Mouse (Mus musculus) B cell, adult 62 days (primary cell): ENCODE results near the gene Mtnr1a. TPM values are rescaled to one million over a fixed set of nuclear protein-coding genes. Genes with fewer than 3 reads are reported as not detected.

ENCODE experiments used
- total RNA-seq: library from RNA; stranded (reverse); gene quantifications from 4 replicates; pipeline ENCODE4 v1.2.4, GENCODE M21; 2023

Mtnr1a gene
- total RNA-seq, result not detected in 4 replicates

GRCm38 (mm10) chr8:45068759-45069386, at the start of gene Mtnr1a:
Mtnr1a (plus strand) TSS chr8:45069137.

Other genes starting within 250 kb of the Mtnr1a start
- gene Fat1, start 133.7 kb upstream of the Mtnr1a start, total RNA-seq, result not detected in 4 replicates
- gene F11, start 192.9 kb downstream of the Mtnr1a start, total RNA-seq, result not detected in 4 replicates
- gene Klkb1, start 225.7 kb downstream of the Mtnr1a start, total RNA-seq, result not detected in 4 replicates
- gene Gm45753, start 239.3 kb downstream of the Mtnr1a start, total RNA-seq, result not detected in 4 replicates